Mouse (Mus musculus) erythroblast, embryonic 14.5 days (primary cell): ENCODE data around the gene Samd4. TPM values are rescaled to one million over a fixed set of nuclear protein-coding genes. Genes with fewer than 3 reads are reported as not detected.
A peak's percentile ranks its signal among the peaks of the same experiment; 100 is the strongest.

Experiments
- H3K27me3 ChIP-seq: 2 replicates; pipeline ENCODE4 v1.6.1; 2012; ENCODE audit warnings: inconsistent platforms; ENCODE audit not compliant: control insufficient read depth
- H3K36me3 ChIP-seq: 2 replicates; pipeline ENCODE4 v1.6.1; 2012; ENCODE audit warnings: mild to moderate bottlenecking, inconsistent platforms; ENCODE audit not compliant: control insufficient read depth
- H3K4me1 ChIP-seq: 2 replicates; pipeline ENCODE4 v1.6.1; 2012; ENCODE audit warnings: inconsistent platforms; ENCODE audit not compliant: control insufficient read depth
- H3K4me3 ChIP-seq: replicated peaks from 2 replicates; pipeline ENCODE3; 2012; ENCODE audit warnings: moderate library complexity, mild to moderate bottlenecking, inconsistent platforms
- H3K9me3 ChIP-seq: 2 replicates; pipeline ENCODE4 v1.6.1; 2012; ENCODE audit warnings: low read length, inconsistent platforms, mixed read lengths; ENCODE audit not compliant: control insufficient read depth
- GATA1 ChIP-seq: IDR thresholded peaks from 2 replicates; pipeline ENCODE4 v1.6.1; 2012; ENCODE audit warnings: low read length, inconsistent platforms, mixed read lengths
- TAL1 ChIP-seq: IDR thresholded peaks from 3 replicates; pipeline ENCODE4 v1.6.1; 2012; ENCODE audit warnings: low read length, inconsistent platforms, mixed read lengths
- polyA plus RNA-seq: library from polyadenylated mRNA; stranded (reverse); fragments of >175 nt; gene quantifications from 2 replicates; pipeline ENCODE4 v1.2.3, GENCODE M21; 2012

The Samd4 gene
- polyA plus RNA-seq: 0.01 and 0.14 TPM in 2 replicates

- Histone ChIP-seq H3K27me3 (peaks cover 75% of the 10 kb centered on the region), H3K4me1 (no peaks in the 10 kb centered on the region), H3K9me3 (peaks cover 8% of the 10 kb centered on the region; the same call in 1 of the 2 replicates), H3K36me3 (no peaks in the 10 kb centered on the region), H3K4me3 (peak within 1 kb of the TSS; percentile 41)
- TF ChIP-seq GATA1 (no peak), TAL1 (no peak)
These were observed at the start of gene Samd4 for GRCm38 (mm10) chr14:46882431-46883067. Gene Samd4, plus strand, starts transcription at chr14:46882854.

GRCm38 (mm10) chr14:46839326-46839725, 43.3 kb upstream of the Samd4 start:
- TF ChIP-seq TAL1 (no peak), GATA1 (no peak)
- H3K36me3 ChIP-seq: peaks cover 33% of the 10 kb centered on the region
- peaks cover 2% of the 10 kb centered on the region for H3K4me1 ChIP-seq
- H3K27me3 ChIP-seq: no peaks in the 10 kb centered on the region
- no peak overlapping the region for H3K4me3 ChIP-seq
- 0 out of 2 replicates have a peak, but pooled peaks cover 2% of the 10 kb centered on the region for H3K9me3 ChIP-seq

GRCm38 (mm10) chr14:46845706-46846105, 36.9 kb upstream of the Samd4 start:
- peaks cover 46% of the 10 kb centered on the region for H3K36me3 ChIP-seq
- no peaks in the 10 kb centered on the region for H3K9me3 ChIP-seq
- no peaks in the 10 kb centered on the region for H3K27me3 ChIP-seq
- H3K4me1 ChIP-seq: peaks cover 3% of the 10 kb centered on the region; the same call in 1 of the 2 replicates
- no peak overlapping the region for H3K4me3 ChIP-seq
- TF ChIP-seq TAL1 (no peak), GATA1 (no peak)

GRCm38 (mm10) chr14:46848063-46848590, 34.5 kb upstream of the Samd4 start:
- no peaks in the 10 kb centered on the region for H3K9me3 ChIP-seq
- no peaks in the 10 kb centered on the region for H3K27me3 ChIP-seq
- H3K4me1 ChIP-seq: peaks cover 3% of the 10 kb centered on the region; the same call in 1 of the 2 replicates
- TF ChIP-seq TAL1: no peak
- no peak for TF ChIP-seq GATA1
- H3K36me3 ChIP-seq: peaks cover 25% of the 10 kb centered on the region
- no peak overlapping the region for H3K4me3 ChIP-seq

- H3K36me3 ChIP-seq: peaks cover 27% of the 10 kb centered on the region
These were observed 33.9 kb upstream of the Samd4 start for GRCm38 (mm10) chr14:46848736-46849135.

GRCm38 (mm10) chr14:46849769-46850168, 32.9 kb upstream of the Samd4 start:
- H3K9me3 ChIP-seq: no peaks in the 10 kb centered on the region
- peaks cover 3% of the 10 kb centered on the region; the same call in 1 of the 2 replicates for H3K4me1 ChIP-seq
- no peak for TF ChIP-seq GATA1
- H3K36me3 ChIP-seq: peaks cover 23% of the 10 kb centered on the region
- no peak overlapping the region for H3K4me3 ChIP-seq
- H3K27me3 ChIP-seq: no peaks in the 10 kb centered on the region

More at GRCm38 (mm10) chr14:46848736-46849135, 33.9 kb upstream of the Samd4 start:
- Histone ChIP-seq H3K9me3 (no peaks in the 10 kb centered on the region), H3K4me3 (no peak overlapping the region), H3K27me3 (no peaks in the 10 kb centered on the region), H3K4me1 (peaks cover 3% of the 10 kb centered on the region; the same call in 1 of the 2 replicates)
- TF ChIP-seq TAL1 (no peak), GATA1 (no peak)

- H3K4me3 ChIP-seq: no peak overlapping the region
- H3K4me1 ChIP-seq: no peaks in the 10 kb centered on the region
- H3K36me3 ChIP-seq: peaks cover 3% of the 10 kb centered on the region
- TF ChIP-seq GATA1 (no peak), TAL1 (no peak)
- H3K27me3 ChIP-seq: no peaks in the 10 kb centered on the region
- no peaks in the 10 kb centered on the region for H3K9me3 ChIP-seq
These were observed 29.0 kb upstream of the Samd4 start for GRCm38 (mm10) chr14:46853677-46854076.

GRCm38 (mm10) chr14:46862922-46863321, 19.7 kb upstream of the Samd4 start:
- Histone ChIP-seq H3K4me3 (no peak overlapping the region), H3K9me3 (no peaks in the 10 kb centered on the region), H3K27me3 (no peaks in the 10 kb centered on the region), H3K4me1 (no peaks in the 10 kb centered on the region), H3K36me3 (no peaks in the 10 kb centered on the region)
- no peak for TF ChIP-seq TAL1
- TF ChIP-seq GATA1: no peak

GRCm38 (mm10) chr14:46880935-46881334, 1.7 kb upstream of the Samd4 start:
- H3K4me3 ChIP-seq: no peak overlapping the region
- no peaks in the 10 kb centered on the region for H3K36me3 ChIP-seq
- peaks cover 62% of the 10 kb centered on the region for H3K27me3 ChIP-seq
- no peaks in the 10 kb centered on the region for H3K4me1 ChIP-seq
- peaks cover 8% of the 10 kb centered on the region; the same call in 1 of the 2 replicates for H3K9me3 ChIP-seq
- TF ChIP-seq GATA1: no peak
- no peak for TF ChIP-seq TAL1
